Mouse (Mus musculus) embryonic fibroblast, embryonic 13.5 days (primary cell): ENCODE data around the gene 3110082I17Rik.

Experiments used
- CTCF ChIP-seq: IDR thresholded peaks from 2 replicates; pipeline ENCODE4 v1.5.1; 2011; ENCODE audit warnings: mild to moderate bottlenecking, control low read depth, low read length, moderate library complexity, borderline replicate concordance; ENCODE audit not compliant: insufficient read depth
- POLR2A ChIP-seq: IDR thresholded peaks from 2 replicates; pipeline ENCODE4 v1.6.1; 2011; ENCODE audit warnings: low read depth, mild to moderate bottlenecking, control low read depth, low read length, moderate library complexity

GRCm38 (mm10) chr5:139467998-139468397 is 7.7 kb upstream of the 3110082I17Rik start:
- TF ChIP-seq CTCF (no peak), POLR2A (no peak)
